Mouse (Mus musculus) B cell, adult 2 months (primary cell): ENCODE data around the gene Cacna2d4.

ENCODE experiments used
- DNase-seq, 2 experiments: peaks; one replicate each; pipeline ENCODE4 v3.0.0; 2022

Gene Cacna2d4

GRCm38 (mm10) chr6:119313096-119313495, 76.8 kb downstream of the Cacna2d4 start:
- no peak for DNase-seq

DNA sequence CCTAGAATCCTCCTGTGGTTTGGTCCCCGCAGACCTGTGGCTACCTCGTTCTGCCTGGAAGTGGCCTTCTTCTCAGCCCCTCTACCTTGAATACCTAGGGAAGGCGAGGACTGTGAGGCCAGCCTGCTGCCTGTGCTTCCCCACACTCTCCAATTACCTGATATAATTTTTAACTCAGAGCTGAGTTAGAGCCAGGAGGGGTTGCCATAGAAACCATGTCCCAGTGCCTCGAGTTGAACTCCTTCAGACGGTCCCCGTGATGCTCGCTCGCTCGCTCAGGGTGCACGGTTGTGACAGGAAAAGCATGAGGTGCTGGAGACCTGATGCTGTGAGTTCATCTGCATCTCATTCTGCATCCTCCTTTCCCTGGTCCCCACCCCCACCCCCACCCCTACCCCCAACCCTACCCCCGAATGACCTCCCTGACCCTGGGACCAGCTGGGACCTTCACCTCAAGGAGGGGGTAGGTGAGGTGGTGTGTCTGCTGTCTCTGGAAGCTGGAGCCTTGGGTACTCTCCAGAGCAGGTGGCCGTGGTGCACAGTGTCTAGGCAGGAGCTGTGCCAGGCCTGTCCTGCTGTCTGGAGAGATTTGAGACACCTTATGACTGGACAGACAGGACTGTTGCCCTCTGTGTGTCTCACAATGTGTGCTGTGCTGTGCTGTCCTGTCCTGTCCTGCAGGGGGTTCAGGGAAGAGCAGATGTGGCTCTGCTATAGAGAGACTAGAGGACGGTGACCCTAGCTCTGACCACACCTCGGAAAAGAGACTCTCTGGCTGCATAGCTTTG, 77.5 kb downstream of the Cacna2d4 start:
- no peak for DNase-seq

- DNase-seq, result no peak
Measured at GRCm38 (mm10) chr6:119314751-119315476, 78.6 kb downstream of the Cacna2d4 start.

DNA sequence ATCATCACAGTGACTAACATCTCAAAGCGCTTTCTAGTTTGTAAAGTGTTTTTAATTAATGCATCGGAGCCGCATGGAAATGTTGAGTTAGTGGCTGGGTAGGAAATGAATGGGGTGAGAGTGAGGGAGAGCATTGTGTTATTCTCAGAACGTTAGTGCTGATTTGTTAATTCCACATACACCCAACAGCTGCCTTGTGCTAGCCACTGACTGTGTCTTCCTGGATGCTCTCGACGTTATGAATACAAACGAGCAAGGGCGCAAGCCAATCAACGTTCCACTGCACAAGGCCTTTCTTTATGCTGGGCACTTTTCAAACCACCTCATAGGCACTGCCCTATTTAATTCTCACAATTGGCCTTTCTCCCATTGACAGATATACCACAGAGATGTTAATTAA, 82.4 kb downstream of the Cacna2d4 start:
- no peak for DNase-seq

GRCm38 (mm10) chr6:119319358-119319757, 83.0 kb downstream of the Cacna2d4 start:
- no peak for DNase-seq

DNA sequence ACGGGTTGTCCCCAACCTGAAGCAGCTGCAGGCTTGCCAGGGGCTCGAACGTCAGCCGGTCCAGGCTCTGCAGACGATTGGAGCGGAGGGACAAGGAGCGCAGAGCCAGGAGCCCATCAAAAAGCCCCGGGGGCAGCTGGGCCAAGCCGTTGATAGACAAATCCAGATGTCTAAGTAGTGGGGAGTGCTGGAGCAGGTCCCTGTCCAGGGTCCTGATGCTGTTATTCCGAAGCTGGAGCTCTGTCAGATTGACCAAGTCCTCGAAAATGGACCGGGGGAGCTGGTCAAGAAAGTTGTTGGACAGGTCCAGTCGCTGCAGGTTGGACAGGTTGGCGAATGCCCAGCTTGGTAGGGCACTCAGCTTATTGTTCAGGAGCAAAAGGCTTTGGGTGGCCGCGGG, 84.2 kb downstream of the Cacna2d4 start:
- DNase-seq, result no peak

DNA sequence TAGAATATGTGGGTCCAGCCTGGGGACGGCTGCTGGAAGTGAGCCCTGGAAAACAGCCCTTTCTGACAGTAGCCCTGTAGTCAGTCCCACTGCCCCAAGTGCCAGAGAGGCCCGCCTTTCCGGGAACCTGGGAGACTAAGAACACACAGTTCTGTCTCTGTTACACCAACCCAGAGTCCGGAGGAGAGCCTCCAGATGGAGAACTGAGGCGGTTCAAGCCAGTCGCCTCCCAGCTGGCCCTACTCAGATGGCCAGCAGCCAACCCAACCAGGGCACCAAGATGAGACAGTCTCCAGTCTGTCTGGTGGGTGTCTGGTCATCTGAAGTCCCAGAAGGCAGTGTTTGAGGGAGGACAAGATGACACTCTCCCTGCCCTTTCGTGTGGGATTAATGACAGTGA, 85.4 kb downstream of the Cacna2d4 start:
- DNase-seq, result no peak

- no peak for DNase-seq
Measured at GRCm38 (mm10) chr6:119324776-119325175, 88.5 kb downstream of the Cacna2d4 start.

- no peak for DNase-seq
Measured at GRCm38 (mm10) chr6:119325978-119326377, 89.7 kb downstream of the Cacna2d4 start.

DNA sequence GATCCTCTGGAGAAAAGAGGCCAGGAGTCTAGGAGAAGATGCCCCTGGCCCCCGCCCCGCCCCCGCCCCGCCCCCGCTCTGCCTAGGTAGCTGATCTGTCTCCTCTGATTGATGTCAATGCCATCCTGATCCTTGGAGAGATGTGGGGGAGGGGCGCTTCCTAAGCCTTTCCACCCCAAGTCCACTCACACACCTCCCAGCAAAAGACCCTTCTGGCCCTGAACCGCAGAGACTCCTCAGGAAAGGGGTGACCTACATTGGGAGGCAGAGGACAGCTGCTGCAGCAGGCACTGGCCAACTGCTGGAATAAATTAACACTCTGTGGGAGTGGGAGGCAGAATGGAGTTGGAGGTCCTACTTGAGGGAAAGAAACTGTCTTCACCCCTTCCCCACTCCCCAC, 90.2 kb downstream of the Cacna2d4 start:
- DNase-seq, result no peak

- DNase-seq, result no peak
Measured at GRCm38 (mm10) chr6:119328521-119329115, 92.3 kb downstream of the Cacna2d4 start.

DNA sequence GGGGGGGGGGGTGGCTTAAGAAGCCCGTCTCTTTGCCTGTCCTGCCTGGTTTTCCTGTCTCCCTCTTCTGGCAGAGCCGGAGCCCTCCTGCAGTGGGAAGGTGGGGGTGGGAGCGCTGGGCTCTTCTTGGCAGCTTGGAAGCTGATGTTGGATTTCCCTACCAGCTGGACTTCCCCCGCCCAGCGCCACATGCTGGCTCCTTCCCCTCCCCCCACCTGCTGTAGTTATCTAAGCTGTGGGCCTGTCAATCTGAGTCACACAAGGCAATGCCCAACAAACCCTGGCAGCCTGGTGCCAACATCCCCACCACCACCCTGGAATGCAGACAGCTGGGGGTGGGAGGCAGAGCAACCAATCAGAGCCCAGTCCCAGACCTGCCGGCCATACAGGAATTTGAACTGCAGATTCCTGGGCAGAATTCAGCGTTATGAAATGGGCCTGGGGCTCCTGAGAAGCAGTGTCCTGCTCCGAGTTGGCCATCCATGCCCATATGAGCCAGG, 92.9 kb downstream of the Cacna2d4 start:
- DNase-seq, result no peak

GRCm38 (mm10) chr6:119329936-119330335, 93.6 kb downstream of the Cacna2d4 start:
- no peak for DNase-seq

GRCm38 (mm10) chr6:119330506-119330905, 94.2 kb downstream of the Cacna2d4 start, which contains the start of gene Lrtm2:
TSS of gene Lrtm2 (minus strand) at chr6:119330766.
- DNase-seq, result no peak

- no peak for DNase-seq
Measured at GRCm38 (mm10) chr6:119332111-119332510, 95.8 kb downstream of the Cacna2d4 start.

- DNase-seq, result no peak
Measured at GRCm38 (mm10) chr6:119333202-119333601, 96.9 kb downstream of the Cacna2d4 start.

DNA sequence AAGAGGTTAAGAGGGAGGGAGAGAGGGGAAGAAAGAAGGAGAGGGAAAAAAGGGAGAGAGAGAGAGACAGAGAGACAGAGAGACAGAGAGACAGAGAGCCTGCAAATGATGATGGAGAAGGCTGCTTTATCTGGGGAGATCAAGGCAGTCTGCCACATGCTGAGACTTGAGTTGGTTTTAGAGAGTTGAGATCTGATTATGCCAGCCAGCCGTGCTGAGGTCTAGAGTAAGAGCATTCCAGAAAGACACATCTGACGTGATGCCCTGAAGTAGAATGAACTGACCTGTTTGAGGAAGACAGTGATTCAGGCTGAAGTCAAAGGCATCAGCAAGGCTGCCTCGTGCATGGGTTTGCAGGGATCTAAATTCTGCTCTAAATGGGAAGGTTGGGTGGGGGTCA, 97.5 kb downstream of the Cacna2d4 start:
- no peak for DNase-seq

GRCm38 (mm10) chr6:119336124-119336523, 99.8 kb downstream of the Cacna2d4 start:
- peak; percentile 13 to 16 for DNase-seq

GRCm38 (mm10) chr6:119337287-119337686, 101.0 kb downstream of the Cacna2d4 start:
- no peak for DNase-seq

GRCm38 (mm10) chr6:119338121-119338912, 102.0 kb downstream of the Cacna2d4 start:
- DNase-seq, result peak in 1 of 2 experiments; percentile 26

GRCm38 (mm10) chr6:119341409-119341808, 105.1 kb downstream of the Cacna2d4 start:
- no peak for DNase-seq

GRCm38 (mm10) chr6:119346257-119346656, 109.9 kb downstream of the Cacna2d4 start:
- no peak for DNase-seq

DNA sequence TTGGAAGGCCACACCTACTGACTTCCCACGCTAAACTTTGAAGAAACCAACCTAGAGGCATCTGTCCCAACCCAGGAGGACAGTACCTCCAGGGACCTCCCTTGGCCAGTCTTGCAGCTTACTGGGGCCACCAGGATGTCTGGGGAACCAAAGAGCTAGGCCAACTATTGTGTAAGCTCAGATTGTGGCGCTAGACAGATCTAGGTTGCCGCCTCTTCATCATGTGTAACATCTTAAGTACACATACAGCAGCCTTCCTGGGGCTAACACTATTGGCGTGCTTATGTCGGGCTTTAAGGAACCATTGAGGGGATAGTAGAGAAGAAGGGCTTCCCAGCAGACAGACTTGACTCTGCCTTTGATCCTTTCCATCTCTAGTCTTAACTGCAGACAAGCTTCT, 111.5 kb downstream of the Cacna2d4 start:
- DNase-seq, result no peak
